ENCODE assay signal across 8 mouse cellular contexts in genomic region chr12:54830574-54830973, GRCm38 (mm10). TPM values are rescaled to one million over a fixed set of nuclear protein-coding genes. Genes with fewer than 3 reads are reported as not detected.
A peak's percentile ranks its signal among the peaks of the same experiment; 100 is the strongest.
DNase-seq lines count a peak whose midpoint lies in the region; ATAC-seq and TF ChIP-seq lines count a peak whose summit lies in the region.

No protein-coding gene starts in this region.

- no peak overlapping the region for H3K4me2 ChIP-seq in heart, postnatal 0 days (ENCODE audit: low read depth, low read length)
- H3K4me2 ChIP-seq in liver, postnatal 0 days (ENCODE audit: low read depth, low read length) = no peak overlapping the region
- no peak overlapping the region for H3K4me2 ChIP-seq in neural tube, embryonic 15.5 days

- peak; percentile 94 for TF ChIP-seq CTCF in brain, embryonic 14.5 days (IDR thresholded peaks at IDR 0.05; ENCODE audit: borderline replicate concordance, extremely low read depth, insufficient read depth, insufficient read length)
- TF ChIP-seq CTCF in heart, postnatal 0 days (IDR thresholded peaks at IDR 0.05; ENCODE audit: low read depth) = peak; percentile 93
- peak; percentile 95 for TF ChIP-seq CTCF in liver, postnatal 0 days (IDR thresholded peaks at IDR 0.05; ENCODE audit: low read depth)

- H3K9me3 ChIP-seq in heart, postnatal 0 days (replicated peaks; ENCODE audit: control insufficient read depth, low read length) = no peaks in the 10 kb centered on the region
- H3K9me3 ChIP-seq in liver, postnatal 0 days (ENCODE audit: low read length) = no peaks in the 10 kb centered on the region
- no peaks in the 10 kb centered on the region for H3K9me3 ChIP-seq in neural tube, embryonic 15.5 days (replicated peaks)

- no peaks in the 10 kb centered on the region for H3K36me3 ChIP-seq in heart, postnatal 0 days (replicated peaks; ENCODE audit: control insufficient read depth, insufficient read depth, low read length)
- H3K36me3 ChIP-seq in liver, postnatal 0 days (replicated peaks; ENCODE audit: insufficient read depth, low read length) = no peaks in the 10 kb centered on the region
- no peaks in the 10 kb centered on the region for H3K36me3 ChIP-seq in neural tube, embryonic 15.5 days

- TF ChIP-seq POLR2A in brain, embryonic 14.5 days (IDR thresholded peaks at IDR 0.05; ENCODE audit: borderline replicate concordance, extremely low read depth, insufficient read depth, insufficient read length, poor library complexity, severe bottlenecking) = no peak

- no peak overlapping the region for H3K9ac ChIP-seq in heart, postnatal 0 days (replicated peaks; ENCODE audit: low read depth, low read length)
- H3K9ac ChIP-seq in liver, postnatal 0 days (replicated peaks) = no peak overlapping the region
- no peak overlapping the region for H3K9ac ChIP-seq in neural tube, embryonic 15.5 days (replicated peaks)

- WGBS in heart, postnatal 0 days = 4% methylated on average over 6 of the region's 6 CpGs
- WGBS in liver, postnatal 0 days (ENCODE audit: insufficient replicate concordance) = 8% methylated on average over 6 of the region's 6 CpGs
- 19% methylated on average over 6 of the region's 6 CpGs for WGBS in neural tube, embryonic 15.5 days

- no peak overlapping the region for H3K4me3 ChIP-seq in heart, postnatal 0 days (ENCODE audit: low read depth, low read length)
- H3K4me3 ChIP-seq in liver, postnatal 0 days (ENCODE audit: low read depth, low read length) = no peak overlapping the region
- no peak overlapping the region for H3K4me3 ChIP-seq in neural tube, embryonic 15.5 days (replicated peaks)

- no peak overlapping the region for H3K27ac ChIP-seq in heart, postnatal 0 days (ENCODE audit: low read depth)
- no peak overlapping the region for H3K27ac ChIP-seq in liver, postnatal 0 days (ENCODE audit: low read depth)
- H3K27ac ChIP-seq in neural tube, embryonic 15.5 days (replicated peaks) = no peak overlapping the region

- peak; percentile 88 for ATAC-seq in CD4-positive, CD25-positive, alpha-beta regulatory T cell, adult 4 months
- ATAC-seq in erythroid progenitor cell, adult 5-6 weeks (replicated peaks; ENCODE audit: low FRiP score, poor library complexity, severe bottlenecking) = peak; percentile 78
- ATAC-seq in heart, postnatal 0 days (ENCODE audit: insufficient read depth, low read depth) = peak; percentile 45; the same call in 1 of the 2 replicates
- ATAC-seq in liver, postnatal 0 days = peak; percentile 53; the same call in 1 of the 2 replicates
- peak; percentile 86; the same call in 1 of the 2 replicates for ATAC-seq in neural tube, embryonic 15.5 days (ENCODE audit: low FRiP score)

- H3K27me3 ChIP-seq in heart, postnatal 0 days (ENCODE audit: control insufficient read depth, insufficient read depth, low read length) = no peaks in the 10 kb centered on the region
- H3K27me3 ChIP-seq in liver, postnatal 0 days (ENCODE audit: insufficient read depth, low read length) = no peaks in the 10 kb centered on the region
- H3K27me3 ChIP-seq in neural tube, embryonic 15.5 days (replicated peaks) = no peaks in the 10 kb centered on the region

- TF ChIP-seq EP300 in heart, postnatal 0 days (IDR thresholded peaks at IDR 0.05; ENCODE audit: low read depth) = no peak
- no peak for TF ChIP-seq EP300 in liver, postnatal 0 days (IDR thresholded peaks at IDR 0.05; ENCODE audit: low read depth)

- peaks cover 10% of the 10 kb centered on the region; the same call in 1 of the 2 replicates for H3K4me1 ChIP-seq in heart, postnatal 0 days (ENCODE audit: control insufficient read depth, insufficient read depth)
- 0 out of 2 replicates have a peak, but pooled peaks cover 6% of the 10 kb centered on the region for H3K4me1 ChIP-seq in liver, postnatal 0 days (ENCODE audit: insufficient read depth)
- H3K4me1 ChIP-seq in neural tube, embryonic 15.5 days = peaks cover 7% of the 10 kb centered on the region

- peak; percentile 91 for DNase-seq in brain, embryonic 14.5 days (ENCODE audit: low read depth)
- peak; percentile 79 for DNase-seq in heart, postnatal 0 days (ENCODE audit: low spot score)
- peak; percentile 87 to 90 for DNase-seq in kidney, postnatal 4 days
- DNase-seq in liver, postnatal 0 days = peak; percentile 84
- DNase-seq in testis, postnatal 14 days (ENCODE audit: low spot score) = peak; percentile 57

RNA-seq across cellular contexts. Expression of gene Cfl2, which starts 32.1 kb away (rescaled TPM):
- 10 to 100 TPM; 24.0 to 28.2 TPM for polyA plus RNA-seq in CD4-positive, CD25-positive, alpha-beta regulatory T cell, adult 4 months (2017; shearing (Covaris generic))
- polyA plus RNA-seq in brain, embryonic 14.5 days (2012; rRNA removed) = 74.3 and 101 TPM in 2 replicates
- 21.4 and 23.4 TPM in 2 replicates for total RNA-seq in erythroid progenitor cell, adult 5-6 weeks (2015; ENCODE audit: low replicate concordance)
- 18.8 and 20.2 TPM in 2 replicates for total RNA-seq in erythroid progenitor cell, adult 5-6 weeks (2017; ENCODE audit: low replicate concordance)
- total RNA-seq in heart, postnatal 0 days (2014; rRNA removed; ENCODE audit: low replicate concordance) = 454 and 487 TPM in 2 replicates
- 555 and 561 TPM in 2 replicates for polyA plus RNA-seq in heart, postnatal 0 days (2015; fragmentation: Nextera tagmentation; extraction: Ambion mirVana)
- 51.8 and 57.1 TPM in 2 replicates for polyA plus RNA-seq in liver, postnatal 0 days (2015; fragmentation: Nextera tagmentation; extraction: Ambion mirVana)
- polyA plus RNA-seq in neural tube, embryonic 15.5 days (2015; fragmentation: Nextera tagmentation; extraction: Ambion mirVana) = 294 and 346 TPM in 2 replicates

RNA-seq across cellular contexts. Expression of gene Snx6, which starts 35.1 kb away (rescaled TPM):
- 100 to 1,000 TPM; 133 to 174 TPM for polyA plus RNA-seq in CD4-positive, CD25-positive, alpha-beta regulatory T cell, adult 4 months (2017; shearing (Covaris generic))
- 81.8 and 84.4 TPM in 2 replicates for polyA plus RNA-seq in brain, embryonic 14.5 days (2012; rRNA removed)
- total RNA-seq in erythroid progenitor cell, adult 5-6 weeks (2015; ENCODE audit: low replicate concordance) = 11.2 and 17.2 TPM in 2 replicates
- 7.0 and 9.8 TPM in 2 replicates for total RNA-seq in erythroid progenitor cell, adult 5-6 weeks (2017; ENCODE audit: low replicate concordance)
- total RNA-seq in heart, postnatal 0 days (2014; rRNA removed; ENCODE audit: low replicate concordance) = 42.6 and 59.1 TPM in 2 replicates
- 100 and 105 TPM in 2 replicates for polyA plus RNA-seq in heart, postnatal 0 days (2015; fragmentation: Nextera tagmentation; extraction: Ambion mirVana)
- 56.0 and 62.3 TPM in 2 replicates for polyA plus RNA-seq in liver, postnatal 0 days (2015; fragmentation: Nextera tagmentation; extraction: Ambion mirVana)
- 131 and 137 TPM in 2 replicates for polyA plus RNA-seq in neural tube, embryonic 15.5 days (2015; fragmentation: Nextera tagmentation; extraction: Ambion mirVana)
